Mouse (Mus musculus): ENCODE results near the gene 4930432M17Rik. TPM values are rescaled to one million over a fixed set of nuclear protein-coding genes. Genes with fewer than 3 reads are reported as not detected.

4930432M17Rik gene
- polyA plus RNA-seq, 1 experiment = not detected

DNA sequence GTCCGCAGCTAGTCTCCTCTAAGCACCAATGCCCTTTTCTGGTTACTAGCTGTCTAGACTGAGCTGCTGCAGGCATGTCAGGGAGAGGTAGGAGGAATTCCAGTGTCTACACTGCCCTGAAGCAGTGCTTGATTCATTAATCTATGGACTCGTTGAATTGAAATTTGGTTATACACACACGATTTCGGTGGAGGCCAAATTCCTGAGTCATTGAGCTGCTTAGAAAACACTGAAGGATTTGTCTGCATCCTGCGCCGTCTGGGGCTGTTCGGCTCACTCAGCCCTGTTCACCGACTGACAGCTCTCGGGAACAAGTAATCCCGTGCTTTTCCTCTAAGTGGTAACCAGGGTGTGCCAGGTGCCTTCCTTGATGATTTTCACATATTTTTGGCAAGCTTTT lies 55.1 kb downstream of the 4930432M17Rik start:
- no peak overlapping the region for H3K4me3 ChIP-seq (ENCODE audit: low read depth, low read length)
- H3K27me3 ChIP-seq (ENCODE audit: control insufficient read depth, insufficient read depth, low read length, poor library complexity, severe bottlenecking) = no peaks in the 10 kb centered on the region; the same call in 1 of the 2 replicates
- H3K27ac ChIP-seq (ENCODE audit: insufficient read depth, low read length) = no peak overlapping the region
- 0 out of 2 replicates have a peak, but pooled peaks cover 3% of the 10 kb centered on the region for H3K36me3 ChIP-seq (ENCODE audit: control insufficient read depth, insufficient read depth, low read length, poor library complexity, severe bottlenecking)
- H3K9me3 ChIP-seq (replicated peaks; ENCODE audit: control insufficient read depth, insufficient read depth, low read length, poor library complexity, severe bottlenecking) = no peaks in the 10 kb centered on the region
- H3K4me1 ChIP-seq (ENCODE audit: control insufficient read depth, insufficient read depth, low read length) = no peaks in the 10 kb centered on the region
- TF ChIP-seq EP300 (IDR thresholded peaks at IDR 0.05; ENCODE audit: insufficient read depth, low read depth, low read length) = no peak
- TF ChIP-seq POLR2A (IDR thresholded peaks at IDR 0.05; ENCODE audit: insufficient read depth, low read length) = no peak
- no peak for TF ChIP-seq CTCF (IDR thresholded peaks at IDR 0.05; ENCODE audit: low read depth, low read length)
- H3K9ac ChIP-seq (ENCODE audit: low read depth, poor library complexity, severe bottlenecking) = no peak overlapping the region

DNA sequence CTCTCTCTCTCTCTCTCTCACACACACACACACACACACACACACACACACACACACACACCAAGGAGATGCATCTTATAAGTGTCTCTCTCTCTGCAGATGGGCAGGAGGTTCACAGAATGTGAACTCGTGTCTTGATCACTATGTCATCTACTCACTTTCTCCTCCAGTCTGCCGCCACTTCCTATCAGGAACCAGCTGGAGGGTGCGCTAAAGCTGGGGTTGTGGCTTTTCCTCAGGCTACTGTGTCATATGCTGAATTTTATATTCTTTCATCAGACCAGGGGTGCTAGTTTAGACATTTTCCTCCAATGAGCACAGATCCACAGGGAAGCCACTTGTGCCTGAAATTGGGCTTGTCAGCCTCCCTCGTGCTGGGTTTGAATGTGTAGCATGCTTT lies 59.1 kb downstream of the 4930432M17Rik start:
- Histone ChIP-seq H3K9me3 (replicated peaks; ENCODE audit: control insufficient read depth, insufficient read depth, low read length, poor library complexity, severe bottlenecking) (no peaks in the 10 kb centered on the region), H3K9ac (ENCODE audit: low read depth, poor library complexity, severe bottlenecking) (no peak overlapping the region), H3K27me3 (ENCODE audit: control insufficient read depth, insufficient read depth, low read length, poor library complexity, severe bottlenecking) (no peaks in the 10 kb centered on the region), H3K36me3 (ENCODE audit: control insufficient read depth, insufficient read depth, low read length, poor library complexity, severe bottlenecking) (peaks cover 7% of the 10 kb centered on the region; the same call in 1 of the 2 replicates), H3K4me3 (ENCODE audit: low read depth, low read length) (no peak overlapping the region), H3K4me1 (ENCODE audit: control insufficient read depth, insufficient read depth, low read length) (no peaks in the 10 kb centered on the region), H3K27ac (ENCODE audit: insufficient read depth, low read length) (no peak overlapping the region)
- TF ChIP-seq EP300 (IDR thresholded peaks at IDR 0.05; ENCODE audit: insufficient read depth, low read depth, low read length) (no peak), CTCF (IDR thresholded peaks at IDR 0.05; ENCODE audit: low read depth, low read length) (no peak), POLR2A (IDR thresholded peaks at IDR 0.05; ENCODE audit: insufficient read depth, low read length) (no peak)

Other genes starting within 250 kb of the 4930432M17Rik start
- gene Cnn3, start 244.3 kb upstream of the 4930432M17Rik start, polyA plus RNA-seq (2011; ENCODE audit: insufficient read depth, insufficient read length, low read depth, missing spikeins) = 584 and 623 TPM in 2 replicates
- gene Slc44a3, start 138.4 kb upstream of the 4930432M17Rik start, polyA plus RNA-seq (2011; ENCODE audit: insufficient read depth, insufficient read length, low read depth, missing spikeins) = 5.0 and 5.1 TPM in 2 replicates
- 47.3 and 53.1 TPM in 2 replicates for gene F3, start 52.8 kb downstream of the 4930432M17Rik start, polyA plus RNA-seq (2011; ENCODE audit: insufficient read depth, insufficient read length, low read depth, missing spikeins)
- 30.0 and 33.1 TPM in 2 replicates for gene Abcd3, start 144.5 kb downstream of the 4930432M17Rik start, polyA plus RNA-seq (2011; ENCODE audit: insufficient read depth, insufficient read length, low read depth, missing spikeins)

Data from ES-Bruce4 (cell line).